Mouse (Mus musculus): Measurements from ENCODE around the gene Ptpn20. TPM values are rescaled to one million over a fixed set of nuclear protein-coding genes. Genes with fewer than 3 reads are reported as not detected.
A peak's percentile ranks its signal among the peaks of the same experiment; 100 is the strongest.

Gene Ptpn20
- total RNA-seq (2021), result not detected
- polyA plus RNA-seq (2012; rRNA removed), result 0.04 TPM in 1 of 2 replicates, not detected in the other
- long read RNA-seq, result 0 reads

DNA sequence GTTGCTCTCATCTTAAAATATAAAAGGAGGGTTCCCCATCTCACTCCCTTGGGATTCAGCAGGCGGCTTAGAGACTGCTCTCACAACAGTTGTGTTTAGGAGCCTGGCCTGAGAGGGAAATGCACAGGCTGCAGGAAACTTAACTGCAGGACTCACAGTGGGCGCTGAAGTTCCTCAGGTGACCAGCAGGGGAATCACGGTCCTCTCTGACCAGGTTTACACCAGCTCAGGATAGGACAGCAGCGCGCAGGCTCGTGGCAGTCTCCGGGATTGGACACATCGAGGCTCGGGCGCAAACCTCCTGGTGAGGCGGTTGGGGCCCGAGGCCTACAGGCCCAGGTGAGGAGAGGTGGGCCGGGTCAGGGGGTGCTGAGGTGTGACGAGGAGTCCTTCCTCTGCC, at the start of gene Ptpn20:
TSS of gene Ptpn20 (plus strand) at position 257 of the 400 bp plus-strand sequence.
- DNase-seq, result no peak
- intact Hi-C loops (cut with DNase I), result no loop called here
- Histone ChIP-seq H3K79me2 (replicated peaks; ENCODE audit: control insufficient read depth, insufficient read depth, low read length) (no peaks in the 10 kb centered on the region), H3K27ac (no peak within 1 kb of the TSS), H3K4me1 (ENCODE audit: control insufficient read depth, insufficient read depth, low read length) (no peaks in the 10 kb centered on the region), H3K36me3 (ENCODE audit: control insufficient read depth, insufficient read depth, low read length) (no peaks in the 10 kb centered on the region), H3K9ac (ENCODE audit: low read depth, low read length) (no peak within 1 kb of the TSS), H3K27me3 (ENCODE audit: control insufficient read depth, insufficient read depth, low read length) (no peaks in the 10 kb centered on the region), H3K4me3 (no peak within 1 kb of the TSS)
- no peak for TF ChIP-seq EP300 (IDR thresholded peaks at IDR 0.05; ENCODE audit: insufficient read depth, low read depth, low read length)
- TF ChIP-seq POLR2A (IDR thresholded peaks at IDR 0.05; ENCODE audit: insufficient read depth, low read depth, low read length), result no peak
- TF ChIP-seq CTCF (IDR thresholded peaks at IDR 0.05), result peak; percentile 37
- WGBS, result 59% methylated on average over 14 of the region's 14 CpGs

DNA sequence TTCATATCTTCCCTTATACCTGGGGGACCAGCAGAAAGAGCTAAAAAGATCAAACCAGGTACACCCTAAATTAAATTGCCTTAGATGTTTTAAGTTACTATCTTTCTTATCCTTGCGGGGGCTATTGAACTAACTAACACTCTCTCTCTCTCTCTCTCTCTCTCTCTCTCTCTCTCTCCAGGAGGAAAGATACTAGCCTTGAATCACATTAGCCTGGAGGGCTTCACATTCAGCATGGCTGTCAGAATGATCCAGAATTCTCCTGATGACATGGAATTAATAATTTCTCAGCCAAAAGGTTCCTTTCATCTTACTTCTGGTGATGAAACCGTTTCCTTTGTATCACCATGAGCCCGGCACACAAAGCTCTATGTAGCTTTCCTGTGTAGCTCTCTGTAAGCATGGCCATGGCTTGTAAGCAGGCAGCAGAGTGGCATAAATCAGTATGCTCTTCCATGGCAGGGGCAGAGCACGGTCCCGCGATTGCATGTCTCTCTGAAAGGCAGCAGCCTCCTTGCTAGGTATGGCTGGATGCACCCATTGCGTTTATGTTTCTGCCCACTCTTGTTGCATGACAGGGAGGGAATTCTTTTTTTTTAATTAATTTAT, 49.3 kb upstream of the Ptpn20 start:
- H3K79me2 ChIP-seq (replicated peaks; ENCODE audit: control insufficient read depth, insufficient read depth, low read length), result no peaks in the 10 kb centered on the region
- no peak for DNase-seq
- H3K36me3 ChIP-seq (ENCODE audit: control insufficient read depth, insufficient read depth, low read length), result no peaks in the 10 kb centered on the region
- no peaks in the 10 kb centered on the region for H3K4me1 ChIP-seq (ENCODE audit: control insufficient read depth, insufficient read depth, low read length)
- no peak for TF ChIP-seq POLR2A (IDR thresholded peaks at IDR 0.05; ENCODE audit: insufficient read depth, low read depth, low read length)
- no peak for TF ChIP-seq CTCF (IDR thresholded peaks at IDR 0.05)
- TF ChIP-seq EP300 (IDR thresholded peaks at IDR 0.05; ENCODE audit: insufficient read depth, low read depth, low read length), result no peak
- no peaks in the 10 kb centered on the region for H3K27me3 ChIP-seq (ENCODE audit: control insufficient read depth, insufficient read depth, low read length)
- H3K4me3 ChIP-seq, result no peak overlapping the region
- no peak overlapping the region for H3K27ac ChIP-seq
- WGBS, result 85% methylated on average over 7 of the region's 7 CpGs
- no peak overlapping the region for H3K9ac ChIP-seq (ENCODE audit: low read depth, low read length)
- intact Hi-C loops (cut with DNase I), result no loop called here

DNA sequence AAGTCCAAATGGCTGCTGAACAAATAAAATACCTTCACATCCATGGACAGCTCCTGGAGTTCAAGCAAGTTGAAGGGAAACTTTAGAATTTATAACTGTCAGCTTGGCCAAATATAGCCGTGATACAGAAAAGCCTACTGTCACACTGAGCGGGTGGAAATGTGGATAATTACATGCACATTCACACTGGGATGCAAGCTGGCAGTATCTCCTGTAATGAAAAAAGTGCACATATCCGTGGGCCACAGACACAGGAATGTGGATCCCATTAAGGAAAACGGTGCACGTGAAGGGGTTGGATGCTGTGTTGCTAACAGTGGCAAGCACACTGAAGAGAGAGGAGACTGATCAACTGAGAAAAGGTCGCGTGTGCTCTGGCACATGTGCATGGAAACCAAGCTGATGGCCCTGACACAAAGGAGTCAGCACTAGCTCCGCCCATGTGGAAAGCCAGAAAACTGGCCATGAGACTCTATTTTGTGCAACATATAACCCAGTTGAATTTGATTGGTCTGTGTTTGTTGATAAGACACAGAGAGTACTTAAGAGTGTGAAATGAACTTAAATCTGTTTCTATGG, 43.4 kb upstream of the Ptpn20 start:
- no peak overlapping the region for H3K27ac ChIP-seq
- TF ChIP-seq EP300 (IDR thresholded peaks at IDR 0.05; ENCODE audit: insufficient read depth, low read depth, low read length) (no peak), CTCF (IDR thresholded peaks at IDR 0.05) (no peak), POLR2A (IDR thresholded peaks at IDR 0.05; ENCODE audit: insufficient read depth, low read depth, low read length) (no peak)
- H3K79me2 ChIP-seq (replicated peaks; ENCODE audit: control insufficient read depth, insufficient read depth, low read length), result no peaks in the 10 kb centered on the region
- no peaks in the 10 kb centered on the region for H3K27me3 ChIP-seq (ENCODE audit: control insufficient read depth, insufficient read depth, low read length)
- no peak overlapping the region for H3K9ac ChIP-seq (ENCODE audit: low read depth, low read length)
- no peak for DNase-seq
- H3K36me3 ChIP-seq (ENCODE audit: control insufficient read depth, insufficient read depth, low read length), result no peaks in the 10 kb centered on the region
- no peaks in the 10 kb centered on the region for H3K4me1 ChIP-seq (ENCODE audit: control insufficient read depth, insufficient read depth, low read length)
- no peak overlapping the region for H3K4me3 ChIP-seq
- WGBS, result 79% methylated on average over 8 of the region's 8 CpGs
- intact Hi-C loops (cut with DNase I), result no loop called here

DNA sequence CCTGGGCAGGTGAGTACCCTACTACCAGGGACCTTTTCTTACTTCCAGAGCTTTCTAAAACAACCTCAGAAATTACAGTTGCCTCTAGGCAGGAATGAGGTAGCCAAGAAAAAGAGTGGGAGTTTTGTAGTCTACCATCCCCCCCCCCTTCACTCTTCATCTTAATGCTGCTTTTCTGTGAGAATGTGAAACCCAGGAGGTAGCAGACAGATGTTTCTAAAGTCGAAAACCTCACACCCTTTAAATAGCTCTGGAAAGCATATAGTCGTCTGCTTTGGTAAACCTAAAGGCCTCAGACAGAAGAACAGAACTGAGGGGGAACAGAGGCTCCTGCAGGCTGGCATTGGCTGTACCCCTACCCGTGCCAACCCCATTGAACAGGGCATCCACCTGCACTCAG, 40.4 kb upstream of the Ptpn20 start:
- Histone ChIP-seq H3K27me3 (ENCODE audit: control insufficient read depth, insufficient read depth, low read length) (no peaks in the 10 kb centered on the region), H3K27ac (no peak overlapping the region), H3K4me3 (no peak overlapping the region), H3K9ac (ENCODE audit: low read depth, low read length) (no peak overlapping the region), H3K79me2 (replicated peaks; ENCODE audit: control insufficient read depth, insufficient read depth, low read length) (no peaks in the 10 kb centered on the region), H3K36me3 (ENCODE audit: control insufficient read depth, insufficient read depth, low read length) (no peaks in the 10 kb centered on the region), H3K4me1 (ENCODE audit: control insufficient read depth, insufficient read depth, low read length) (no peaks in the 10 kb centered on the region)
- WGBS, result 52% methylated on average over 3 of the region's 3 CpGs
- no peak for DNase-seq
- no peak for TF ChIP-seq EP300 (IDR thresholded peaks at IDR 0.05; ENCODE audit: insufficient read depth, low read depth, low read length)
- no peak for TF ChIP-seq CTCF (IDR thresholded peaks at IDR 0.05)
- TF ChIP-seq POLR2A (IDR thresholded peaks at IDR 0.05; ENCODE audit: insufficient read depth, low read depth, low read length), result no peak
- intact Hi-C loops (cut with DNase I), result no loop called here

DNA sequence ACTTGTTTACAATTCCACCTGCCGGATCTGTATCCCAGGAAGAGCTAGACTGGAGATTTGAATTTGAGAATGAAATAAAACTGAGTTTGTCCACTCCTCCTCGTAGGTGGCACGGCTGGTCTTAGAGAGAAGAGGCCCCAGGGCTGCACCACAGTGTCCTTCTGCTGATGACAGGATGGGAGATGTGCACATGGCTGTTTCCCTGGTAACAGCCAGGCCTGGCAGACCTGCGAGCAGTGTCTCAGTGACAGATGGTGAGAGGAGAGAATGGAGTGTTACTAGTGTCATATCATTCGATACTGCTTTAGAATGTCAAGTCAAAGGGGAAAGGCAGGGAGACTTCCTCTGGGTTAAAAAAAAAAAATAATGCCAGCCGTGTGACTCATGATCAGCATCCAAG, 39.2 kb upstream of the Ptpn20 start:
- DNase-seq, result no peak
- H3K36me3 ChIP-seq (ENCODE audit: control insufficient read depth, insufficient read depth, low read length), result no peaks in the 10 kb centered on the region
- no peak overlapping the region for H3K9ac ChIP-seq (ENCODE audit: low read depth, low read length)
- H3K79me2 ChIP-seq (replicated peaks; ENCODE audit: control insufficient read depth, insufficient read depth, low read length), result no peaks in the 10 kb centered on the region
- peaks cover 2% of the 10 kb centered on the region; the same call in 1 of the 2 replicates for H3K27me3 ChIP-seq (ENCODE audit: control insufficient read depth, insufficient read depth, low read length)
- no peaks in the 10 kb centered on the region for H3K4me1 ChIP-seq (ENCODE audit: control insufficient read depth, insufficient read depth, low read length)
- intact Hi-C loops (cut with DNase I), result no loop called here
- H3K4me3 ChIP-seq, result no peak overlapping the region
- 62% methylated on average over 6 of the region's 6 CpGs for WGBS
- no peak overlapping the region for H3K27ac ChIP-seq
- TF ChIP-seq EP300 (IDR thresholded peaks at IDR 0.05; ENCODE audit: insufficient read depth, low read depth, low read length), result no peak
- TF ChIP-seq CTCF (IDR thresholded peaks at IDR 0.05), result no peak
- TF ChIP-seq POLR2A (IDR thresholded peaks at IDR 0.05; ENCODE audit: insufficient read depth, low read depth, low read length), result no peak

DNA sequence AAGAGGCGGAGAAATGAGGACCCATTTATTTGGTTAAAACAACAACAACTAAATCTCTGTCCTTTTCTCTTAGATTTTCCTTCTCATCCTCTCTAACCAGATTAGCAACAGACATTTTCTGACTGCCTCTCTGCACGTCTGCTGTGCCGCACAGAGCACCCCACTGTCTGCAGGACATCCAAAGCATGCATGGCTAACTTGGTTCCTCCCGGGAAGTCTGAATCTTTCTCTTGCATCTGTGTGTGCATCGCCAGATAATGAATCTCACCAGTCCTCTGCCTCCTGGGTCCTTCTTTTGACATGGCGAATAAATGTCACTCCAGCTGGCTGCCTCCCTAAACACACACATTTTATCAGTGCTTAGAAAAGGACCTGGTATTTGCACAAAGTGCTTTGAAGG, 18.3 kb upstream of the Ptpn20 start:
- intact Hi-C loops (cut with DNase I), result no loop called here
- no peak for DNase-seq
- Histone ChIP-seq H3K9ac (ENCODE audit: low read depth, low read length) (no peak overlapping the region), H3K4me1 (ENCODE audit: control insufficient read depth, insufficient read depth, low read length) (no peaks in the 10 kb centered on the region), H3K27me3 (ENCODE audit: control insufficient read depth, insufficient read depth, low read length) (no peaks in the 10 kb centered on the region), H3K36me3 (ENCODE audit: control insufficient read depth, insufficient read depth, low read length) (no peaks in the 10 kb centered on the region), H3K79me2 (replicated peaks; ENCODE audit: control insufficient read depth, insufficient read depth, low read length) (no peaks in the 10 kb centered on the region), H3K4me3 (no peak overlapping the region), H3K27ac (no peak overlapping the region)
- 56% methylated on average over 6 of the region's 6 CpGs for WGBS
- TF ChIP-seq CTCF (IDR thresholded peaks at IDR 0.05), result no peak
- no peak for TF ChIP-seq POLR2A (IDR thresholded peaks at IDR 0.05; ENCODE audit: insufficient read depth, low read depth, low read length)
- TF ChIP-seq EP300 (IDR thresholded peaks at IDR 0.05; ENCODE audit: insufficient read depth, low read depth, low read length), result no peak
